Mouse (Mus musculus) midbrain, embryonic 14.5 days (tissue): ENCODE results near the gene Tsen34. TPM values are rescaled to one million over a fixed set of nuclear protein-coding genes. Genes with fewer than 3 reads are reported as not detected.
A peak's percentile ranks its signal among the peaks of the same experiment; 100 is the strongest.

Experiments
- ATAC-seq: fragments of 200-750 bp; cut with Nextera tagmentation; 2 replicates; pipeline ENCODE4 v1.8.0; 2017; ENCODE audit warnings: moderate number of reproducible peaks, moderate library complexity; ENCODE audit not compliant: low FRiP score, low TSS enrichment
- DNase-seq: peaks from one replicate; pipeline ENCODE4 v3.0.0-alpha.2; 2015
- H3K27ac ChIP-seq: fragments of 300-500 bp; sonication (generic); replicated peaks from 2 replicates; pipeline ENCODE4 v1.5.1; 2014; ENCODE audit warnings: mild to moderate bottlenecking, low read depth, low read length, moderate library complexity
- H3K27me3 ChIP-seq: fragments of 300-500 bp; sonication (generic); 2 replicates; pipeline ENCODE4 v1.6.1; 2014; ENCODE audit warnings: low read length, control low read depth, mixed read lengths; ENCODE audit not compliant: control insufficient read depth, insufficient read depth
- H3K36me3 ChIP-seq: fragments of 300-500 bp; sonication (generic); 2 replicates; pipeline ENCODE4 v1.6.1; 2014; ENCODE audit warnings: low read length, control low read depth; ENCODE audit not compliant: control insufficient read depth, insufficient read depth
- H3K4me1 ChIP-seq: fragments of 300-500 bp; sonication (generic); 2 replicates; pipeline ENCODE4 v1.6.1; 2014; ENCODE audit warnings: mild to moderate bottlenecking, antibody characterized with exemption, low read length, control low read depth; ENCODE audit not compliant: control insufficient read depth, insufficient read depth
- H3K4me2 ChIP-seq: fragments of 300-500 bp; sonication (generic); 2 replicates; pipeline ENCODE4 v1.6.1; 2014; ENCODE audit warnings: mild to moderate bottlenecking, low read length, moderate library complexity
- H3K4me3 ChIP-seq: fragments of 300-500 bp; sonication (generic); replicated peaks from 2 replicates; pipeline ENCODE4 v1.5.1; 2014; ENCODE audit warnings: low read depth, low read length
- H3K9ac ChIP-seq: fragments of 300-500 bp; sonication (generic); replicated peaks from 2 replicates; pipeline ENCODE4 v1.6.1; 2014; ENCODE audit warnings: mild to moderate bottlenecking, low read length, moderate library complexity
- H3K9me3 ChIP-seq: fragments of 300-500 bp; sonication (generic); 2 replicates; pipeline ENCODE4 v1.6.1; 2016; ENCODE audit warnings: low read length, control low read depth, mixed read lengths; ENCODE audit not compliant: control insufficient read depth
- WGBS: fragments of 180-500 bp; shearing (Covaris S2); extraction: QIAGEN DNeasy Blood & Tissue Kit; methylation state at CpG from one replicate; pipeline ENCODE4 v1.1.7; 2014; 5-methylcytosine and 5-hydroxymethylcytosine counted together
- polyA plus RNA-seq: library from polyadenylated mRNA; unstranded; fragments of >200 nt; fragmentation: Nextera tagmentation; extraction: Ambion mirVana; gene quantifications from 2 replicates; pipeline ENCODE4 v1.2.1, GENCODE M21; 2014

The Tsen34 gene
- polyA plus RNA-seq, 1 experiment from 2014 or later, result 232 TPM

- 54% methylated on average over 9 of the region's 9 CpGs for WGBS
- Histone ChIP-seq H3K4me1 (no peaks in the 10 kb centered on the region), H3K4me2 (no peak within 1 kb of the TSS), H3K4me3 (no peak within 1 kb of the TSS), H3K9me3 (no peaks in the 10 kb centered on the region), H3K9ac (no peak within 1 kb of the TSS), H3K27ac (no peak within 1 kb of the TSS), H3K36me3 (peaks cover 10% of the 10 kb centered on the region; the same call in 1 of the 2 replicates), H3K27me3 (no peaks in the 10 kb centered on the region)
- DNase-seq (no peak), ATAC-seq (no peak)
Measured at GRCm38 (mm10) chr7:3677342-3677741, 15.3 kb upstream of the Tsen34 start, which contains the start of gene Tmc4. Tmc4 (minus strand) TSS chr7:3677553.

GRCm38 (mm10) chr7:3683908-3684550, 8.6 kb upstream of the Tsen34 start:
- WGBS, result 47% methylated on average over 10 of the region's 10 CpGs
- DNase-seq, result peak; percentile 77
- 0 out of 2 replicates have a peak overlapping the region, but pooled peaks have one; percentile 7 for H3K4me2 ChIP-seq

DNA sequence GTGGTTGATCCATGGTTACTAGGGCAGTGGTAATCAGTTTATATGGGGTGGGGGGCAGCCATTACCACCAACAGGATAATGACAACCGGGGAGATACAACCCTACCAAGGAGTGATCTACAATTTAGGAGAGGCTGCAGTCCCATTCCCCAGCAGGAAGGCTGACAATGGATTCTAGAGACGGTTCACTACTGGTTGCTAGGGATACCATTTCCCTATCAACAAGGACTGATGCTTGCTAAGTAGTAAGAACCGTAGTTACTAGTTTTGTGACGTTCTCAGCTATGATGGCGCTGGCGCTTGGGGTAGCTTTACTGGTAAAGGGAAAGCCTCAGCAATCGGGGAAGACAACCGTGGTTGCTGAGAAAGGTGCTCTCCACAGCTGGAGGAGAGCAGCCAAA, 8.0 kb upstream of the Tsen34 start:
- Histone ChIP-seq H3K9me3 (no peaks in the 10 kb centered on the region), H3K27ac (peak overlapping the region; percentile 77), H3K4me2 (0 out of 2 replicates have a peak overlapping the region, but pooled peaks have one; percentile 5), H3K9ac (no peak overlapping the region), H3K4me3 (no peak overlapping the region), H3K4me1 (peaks cover 12% of the 10 kb centered on the region; the same call in 1 of the 2 replicates), H3K36me3 (peaks cover 40% of the 10 kb centered on the region), H3K27me3 (no peaks in the 10 kb centered on the region)
- ATAC-seq (0 out of 2 replicates have a peak, but pooled peaks have one; percentile 10), DNase-seq (no peak)
- WGBS, result 70% methylated on average over 8 of the region's 8 CpGs

More at GRCm38 (mm10) chr7:3683908-3684550, 8.6 kb upstream of the Tsen34 start:
- H3K27ac ChIP-seq, result peak overlapping the region; percentile 77
- peaks cover 40% of the 10 kb centered on the region for H3K36me3 ChIP-seq
- peak; percentile 44 for ATAC-seq
- H3K4me1 ChIP-seq, result peaks cover 12% of the 10 kb centered on the region; the same call in 1 of the 2 replicates
- no peak overlapping the region for H3K9ac ChIP-seq
- H3K9me3 ChIP-seq, result no peaks in the 10 kb centered on the region
- no peak overlapping the region for H3K4me3 ChIP-seq
- H3K27me3 ChIP-seq, result no peaks in the 10 kb centered on the region

DNA sequence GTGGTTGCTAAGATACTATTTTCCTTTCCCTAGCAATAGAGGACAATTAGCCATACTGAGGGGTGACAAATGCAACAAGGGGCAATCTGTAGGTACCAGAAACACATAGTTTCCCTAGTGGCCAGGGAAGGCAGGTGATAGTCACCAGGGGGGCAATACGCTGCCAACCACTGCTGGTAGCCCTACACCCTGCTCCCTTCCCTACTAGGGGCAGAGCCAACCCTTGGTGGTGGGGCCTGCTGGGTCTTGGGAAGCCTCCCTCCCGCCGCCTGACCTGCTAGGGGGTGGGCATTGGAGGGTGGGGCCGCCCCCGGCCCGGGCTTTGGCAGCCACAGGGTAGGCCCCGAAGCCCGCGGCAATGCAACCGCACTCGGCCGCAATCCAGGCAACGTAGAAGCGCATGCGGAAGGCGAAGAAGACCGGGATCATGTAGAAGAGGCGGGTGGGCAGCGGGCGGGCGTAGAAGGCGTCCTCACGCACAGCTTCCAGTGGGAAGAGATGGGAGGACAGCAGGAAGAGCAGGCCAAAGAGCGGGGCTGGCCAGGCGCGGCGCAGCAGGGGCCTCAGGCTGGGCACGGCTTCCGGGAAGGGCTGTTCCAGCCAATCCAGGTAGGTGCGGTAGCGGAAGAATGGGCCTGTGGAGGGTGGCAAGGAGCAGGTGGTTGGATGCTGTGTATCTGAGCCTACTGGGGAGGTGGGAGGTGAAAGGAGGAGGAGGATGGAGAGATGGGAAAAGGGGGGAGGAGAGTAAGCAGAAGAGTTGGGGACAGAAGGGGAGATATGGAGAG, 7.1 kb upstream of the Tsen34 start:
- no peak for DNase-seq
- no peak for ATAC-seq
- Histone ChIP-seq H3K36me3 (peaks cover 40% of the 10 kb centered on the region), H3K27ac (peak overlapping the region; percentile 77; the same call in 1 of the 2 replicates), H3K4me2 (no peak overlapping the region), H3K4me1 (peaks cover 12% of the 10 kb centered on the region; the same call in 1 of the 2 replicates), H3K4me3 (no peak overlapping the region), H3K9me3 (no peaks in the 10 kb centered on the region), H3K27me3 (no peaks in the 10 kb centered on the region), H3K9ac (no peak overlapping the region)
- WGBS, result 88% methylated on average over 31 of the region's 31 CpGs

DNA sequence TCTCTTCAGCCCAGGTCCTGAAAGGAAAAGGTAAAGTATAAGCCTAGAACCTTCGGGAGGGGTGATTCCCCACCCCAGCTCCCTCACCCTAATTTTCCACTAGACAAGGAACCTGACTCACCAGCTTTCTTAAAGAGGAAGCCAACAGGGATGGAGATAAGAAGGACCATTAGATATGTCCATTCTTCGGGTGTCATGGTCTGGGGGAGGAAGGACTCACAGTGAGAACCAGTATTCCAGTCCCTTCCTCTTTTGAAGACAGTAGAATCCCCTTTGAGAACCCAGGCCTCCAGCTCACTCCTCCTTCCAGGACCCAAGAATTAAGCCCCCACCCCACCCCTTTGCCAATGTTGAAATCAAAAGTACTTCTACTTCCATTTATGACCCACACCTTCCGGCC, 744 bp upstream of the Tsen34 start:
- peak overlapping the region; percentile 88 for H3K9ac ChIP-seq
- peak overlapping the region; percentile 75 for H3K4me2 ChIP-seq
- H3K4me1 ChIP-seq, result peaks cover 17% of the 10 kb centered on the region
- no peaks in the 10 kb centered on the region for H3K27me3 ChIP-seq
- H3K9me3 ChIP-seq, result no peaks in the 10 kb centered on the region
- no peak for ATAC-seq
- H3K4me3 ChIP-seq, result peak overlapping the region; percentile 73
- WGBS, result 41% methylated on average over 3 of the region's 3 CpGs
- H3K36me3 ChIP-seq, result peaks cover 23% of the 10 kb centered on the region
- H3K27ac ChIP-seq, result peak overlapping the region; percentile 92
- no peak for DNase-seq

- DNase-seq, result peak; percentile 99
- Histone ChIP-seq H3K9me3 (no peaks in the 10 kb centered on the region), H3K4me3 (peak within 1 kb of the TSS; percentile 73), H3K4me1 (peaks cover 17% of the 10 kb centered on the region), H3K36me3 (peaks cover 24% of the 10 kb centered on the region), H3K27ac (peak within 1 kb of the TSS; percentile 92), H3K9ac (peak within 1 kb of the TSS; percentile 88), H3K27me3 (no peaks in the 10 kb centered on the region), H3K4me2 (peak within 1 kb of the TSS; percentile 75)
- under 1% methylated on average over 55 of the region's 55 CpGs for WGBS
- ATAC-seq, result peak; percentile 93
Measured at GRCm38 (mm10) chr7:3692987-3693808, 535 bp downstream of the Tsen34 start, which contains the start of gene Mboat7. Mboat7 (minus strand) TSS chr7:3693523.

DNA sequence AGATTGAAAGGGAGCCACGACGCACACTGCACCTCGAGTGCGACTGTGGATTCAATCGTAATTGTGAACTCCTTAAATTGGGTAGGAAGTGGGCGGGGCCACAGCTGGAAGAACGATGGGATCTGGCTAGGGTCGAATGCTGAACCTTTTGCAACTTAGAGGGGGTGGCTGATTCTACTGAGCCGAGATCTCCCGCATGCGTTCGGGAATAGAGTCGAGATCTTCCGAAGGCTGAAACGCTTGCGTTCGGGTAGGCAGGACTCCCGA, 1.1 kb downstream of the Tsen34 start:
- Histone ChIP-seq H3K27me3 (no peaks in the 10 kb centered on the region), H3K4me3 (peak overlapping the region; percentile 73), H3K4me2 (peak overlapping the region; percentile 75), H3K4me1 (peaks cover 17% of the 10 kb centered on the region), H3K27ac (peak overlapping the region; percentile 92), H3K9me3 (no peaks in the 10 kb centered on the region), H3K36me3 (peaks cover 25% of the 10 kb centered on the region), H3K9ac (peak overlapping the region; percentile 77)
- no peak for DNase-seq
- WGBS, result under 1% methylated on average over 18 of the region's 18 CpGs
- ATAC-seq, result no peak
